Mouse (Mus musculus): ENCODE results near the gene Snrnp25. TPM values are rescaled to one million over a fixed set of nuclear protein-coding genes. Genes with fewer than 3 reads are reported as not detected.

Snrnp25 gene
- total RNA-seq, 2 experiments from 2014 or later: 20.6 to 22.4 TPM

- H3K27ac ChIP-seq: no peak overlapping the region
- peak; percentile 87 to 95 for DNase-seq (ENCODE audit: low spot score in 2 of 2)
- peak; percentile 84 for TF ChIP-seq CTCF (conservative IDR thresholded peaks at IDR 0.05)
- H3K4me3 ChIP-seq: no peak overlapping the region
Measured at GRCm38 (mm10) chr11:32181973-32182868, 23.0 kb upstream of the Snrnp25 start.

GRCm38 (mm10) chr11:32184469-32184868 is 20.7 kb upstream of the Snrnp25 start:
- DNase-seq (ENCODE audit: low spot score in 2 of 2): no peak

GRCm38 (mm10) chr11:32186031-32186430 is 19.2 kb upstream of the Snrnp25 start:
- no peak overlapping the region for H3K27ac ChIP-seq

More at GRCm38 (mm10) chr11:32184469-32184868, 20.7 kb upstream of the Snrnp25 start:
- H3K4me3 ChIP-seq: no peak overlapping the region
- no peak overlapping the region for H3K27ac ChIP-seq
- no peak for TF ChIP-seq CTCF (conservative IDR thresholded peaks at IDR 0.05)

GRCm38 (mm10) chr11:32187256-32187655 is 18.0 kb upstream of the Snrnp25 start:
- Histone ChIP-seq H3K27ac (no peak overlapping the region), H3K4me3 (no peak overlapping the region)
- no peak for DNase-seq (ENCODE audit: low spot score in 2 of 2)
- peak; percentile 43 for TF ChIP-seq CTCF (conservative IDR thresholded peaks at IDR 0.05)

More at GRCm38 (mm10) chr11:32186031-32186430, 19.2 kb upstream of the Snrnp25 start:
- TF ChIP-seq CTCF (conservative IDR thresholded peaks at IDR 0.05): no peak
- no peak for DNase-seq (ENCODE audit: low spot score in 2 of 2)
- H3K4me3 ChIP-seq: no peak overlapping the region

GRCm38 (mm10) chr11:32188881-32189280 is 16.3 kb upstream of the Snrnp25 start:
- TF ChIP-seq CTCF (conservative IDR thresholded peaks at IDR 0.05): no peak
- Histone ChIP-seq H3K27ac (no peak overlapping the region), H3K4me3 (no peak overlapping the region)
- DNase-seq (ENCODE audit: low spot score in 2 of 2): no peak

- no peak for TF ChIP-seq CTCF (conservative IDR thresholded peaks at IDR 0.05)
- Histone ChIP-seq H3K27ac (no peak overlapping the region), H3K4me3 (no peak overlapping the region)
- no peak for DNase-seq (ENCODE audit: low spot score in 2 of 2)
Measured at GRCm38 (mm10) chr11:32189434-32189833, 15.8 kb upstream of the Snrnp25 start.

- Histone ChIP-seq H3K4me3 (no peak overlapping the region), H3K27ac (no peak overlapping the region)
- no peak for TF ChIP-seq CTCF (conservative IDR thresholded peaks at IDR 0.05)
- DNase-seq (ENCODE audit: low spot score in 2 of 2): no peak
Measured at GRCm38 (mm10) chr11:32190119-32190518, 15.1 kb upstream of the Snrnp25 start.

- TF ChIP-seq CTCF (conservative IDR thresholded peaks at IDR 0.05): no peak
- Histone ChIP-seq H3K4me3 (no peak overlapping the region), H3K27ac (no peak overlapping the region)
- DNase-seq (ENCODE audit: low spot score in 2 of 2): no peak
Measured at GRCm38 (mm10) chr11:32190603-32191110, 14.6 kb upstream of the Snrnp25 start.

- TF ChIP-seq CTCF (conservative IDR thresholded peaks at IDR 0.05): no peak
- Histone ChIP-seq H3K27ac (no peak overlapping the region), H3K4me3 (no peak overlapping the region)
- no peak for DNase-seq (ENCODE audit: low spot score in 2 of 2)
Measured at GRCm38 (mm10) chr11:32193156-32193555, 12.1 kb upstream of the Snrnp25 start.

- Histone ChIP-seq H3K27ac (no peak overlapping the region), H3K4me3 (no peak overlapping the region)
- DNase-seq (ENCODE audit: low spot score in 2 of 2): no peak
- TF ChIP-seq CTCF (conservative IDR thresholded peaks at IDR 0.05): no peak
Measured at GRCm38 (mm10) chr11:32194086-32194485, 11.1 kb upstream of the Snrnp25 start.

- no peak overlapping the region for H3K4me3 ChIP-seq
- no peak overlapping the region for H3K27ac ChIP-seq
- no peak for TF ChIP-seq CTCF (conservative IDR thresholded peaks at IDR 0.05)
- DNase-seq (ENCODE audit: low spot score in 2 of 2): no peak
Measured at GRCm38 (mm10) chr11:32194626-32195025, 10.6 kb upstream of the Snrnp25 start.

- no peak for TF ChIP-seq CTCF (conservative IDR thresholded peaks at IDR 0.05)
- Histone ChIP-seq H3K27ac (no peak overlapping the region), H3K4me3 (no peak overlapping the region)
- no peak for DNase-seq (ENCODE audit: low spot score in 2 of 2)
Measured at GRCm38 (mm10) chr11:32195867-32196540, 9.2 kb upstream of the Snrnp25 start.

- Histone ChIP-seq H3K4me3 (no peak overlapping the region), H3K27ac (no peak overlapping the region)
- no peak for TF ChIP-seq CTCF (conservative IDR thresholded peaks at IDR 0.05)
- no peak for DNase-seq (ENCODE audit: low spot score in 2 of 2)
Measured at GRCm38 (mm10) chr11:32196727-32197126, 8.5 kb upstream of the Snrnp25 start.
